Mouse (Mus musculus) cerebellum, adult 2 months (tissue): ENCODE measurements around the gene Srgap2.

ENCODE experiments used
- CTCF ChIP-seq: fragments of 200-500 bp; IDR thresholded peaks from 2 replicates; pipeline ENCODE4 v1.5.1; 2011; ENCODE audit warnings: low read depth, mild to moderate bottlenecking, control low read depth, low read length, moderate library complexity, borderline replicate concordance; ENCODE audit not compliant: insufficient read depth
- POLR2A ChIP-seq: fragments of 200-500 bp; IDR thresholded peaks from 2 replicates; pipeline ENCODE4 v1.6.1; 2011; ENCODE audit warnings: low read length, control low read depth, borderline replicate concordance; ENCODE audit not compliant: insufficient read depth

DNA sequence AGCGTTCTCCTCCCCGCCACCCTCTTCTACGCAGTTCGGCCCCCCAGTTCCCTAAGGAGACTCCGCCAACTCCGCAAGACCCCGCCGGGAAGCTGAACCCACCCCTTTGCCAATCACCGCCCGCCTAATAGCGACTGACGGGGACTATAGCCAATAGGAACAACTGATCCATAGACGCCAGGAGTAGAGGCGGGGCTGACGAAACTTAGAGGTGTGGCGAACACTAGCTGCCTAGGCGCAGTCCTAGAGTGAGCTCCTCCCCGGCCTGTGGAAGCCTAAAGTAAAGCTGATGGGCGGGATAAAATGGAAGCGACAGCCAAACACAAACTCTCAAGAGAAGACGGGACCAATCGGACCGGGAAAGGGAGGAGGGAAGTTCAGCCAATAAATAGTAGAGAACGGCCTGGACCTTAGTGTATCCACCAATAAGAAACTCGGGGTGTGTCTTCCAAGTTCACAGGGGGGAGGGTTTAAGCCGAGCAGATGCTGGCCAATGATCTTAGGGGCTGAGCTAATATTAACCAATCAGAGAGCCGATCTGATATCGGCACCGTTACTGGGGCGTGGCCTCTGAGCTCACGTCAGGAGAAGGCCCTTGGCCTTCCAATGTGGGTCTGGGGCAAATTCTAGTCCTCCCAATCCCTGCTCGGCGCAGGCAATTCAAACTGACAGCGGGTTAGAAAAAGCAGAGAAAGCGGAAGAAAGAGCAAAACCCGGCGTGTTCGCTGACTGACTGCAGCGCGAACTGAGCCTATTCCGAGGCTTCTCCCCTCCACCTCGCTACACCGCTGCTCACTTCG lies at the start of gene Srgap2, which contains the start of gene Fam72a:
- TF ChIP-seq CTCF (no peak), POLR2A (peak; percentile 98)
